ENCODE assay signal across 22 mouse cellular contexts in genomic region chr14:61278676-61279300, GRCm38 (mm10). TPM values are rescaled to one million over a fixed set of nuclear protein-coding genes. Genes with fewer than 3 reads are reported as not detected.
"Had no signal": no experiment of that assay in that cellular context is flagged by ENCODE, and none has a peak within 500 bp of the region (broad histone marks: within the 10 kb centered on the region; RNA-seq: fewer than 3 reads in every experiment).

No protein-coding gene starts in this region.

- H3K27ac ChIP-seq: liver, embryonic 13.5 days; liver, embryonic 15.5 days; lung, embryonic 15.5 days; macrophage; midbrain, embryonic 13.5 days; midbrain, embryonic 15.5 days; neural tube, embryonic 12.5 days; stomach, embryonic 15.5 days; stomach, postnatal 0 days had no signal

- H3K4me1 ChIP-seq: liver, embryonic 13.5 days; liver, embryonic 15.5 days had no signal

- H3K4me2 ChIP-seq: liver, embryonic 13.5 days; liver, embryonic 15.5 days; lung, embryonic 15.5 days; midbrain, embryonic 11.5 days; midbrain, embryonic 13.5 days; midbrain, embryonic 15.5 days; neural tube, embryonic 12.5 days; stomach, embryonic 15.5 days had no signal

- H3K9ac ChIP-seq: liver, embryonic 13.5 days; liver, embryonic 15.5 days; liver, postnatal 0 days; lung, embryonic 15.5 days; midbrain, embryonic 13.5 days; midbrain, embryonic 15.5 days; neural tube, embryonic 12.5 days; stomach, embryonic 15.5 days had no signal

- H3K4me3 ChIP-seq: liver, embryonic 13.5 days; liver, embryonic 15.5 days; lung, embryonic 15.5 days; midbrain, embryonic 13.5 days; midbrain, embryonic 15.5 days; neural tube, embryonic 12.5 days; stomach, embryonic 15.5 days had no signal

- H3K36me3 ChIP-seq: liver, embryonic 13.5 days; liver, embryonic 15.5 days; lung, embryonic 15.5 days; midbrain, embryonic 13.5 days; midbrain, embryonic 15.5 days; neural tube, embryonic 12.5 days; stomach, embryonic 15.5 days had no signal

- DNase-seq: liver, embryonic 13.5 days; liver, postnatal 0 days; lung, adult 2 months; lung, postnatal 10 days; right cerebral cortex, postnatal 14 days; spleen, adult 18-20 months; thymus, adult 2 months; thymus, postnatal 25 days; thymus, postnatal 4 days had no signal

- ATAC-seq: liver, postnatal 0 days; midbrain, embryonic 13.5 days; midbrain, embryonic 15.5 days had no signal

- H3K9me3 ChIP-seq: liver, embryonic 13.5 days; liver, embryonic 15.5 days; lung, embryonic 15.5 days; midbrain, embryonic 13.5 days; midbrain, embryonic 15.5 days; neural tube, embryonic 12.5 days; stomach, embryonic 15.5 days had no signal

RNA-seq across cellular contexts. Expression of gene Sgcg, which starts 20.5 kb away (rescaled TPM):
- total RNA-seq: megakaryocyte progenitor cell, adult 5-6 weeks; monocyte, adult 5-6 weeks; neutrophil, adult 5-6 weeks had no signal
- polyA plus RNA-seq: liver, postnatal 0 days; macrophage; midbrain, embryonic 11.5 days; midbrain, embryonic 13.5 days had no signal

RNA-seq across cellular contexts. Expression of gene Arl11, which starts 30.8 kb away (rescaled TPM):
- total RNA-seq: midbrain, postnatal 0 days had no signal
